Mouse (Mus musculus) midbrain, embryonic 13.5 days (tissue): ENCODE data around the gene Scn3a. TPM values are rescaled to one million over a fixed set of nuclear protein-coding genes. Genes with fewer than 3 reads are reported as not detected.

Experiments
- ATAC-seq: fragments of 200-750 bp; cut with Nextera tagmentation; 2 replicates; pipeline ENCODE4 v1.8.0; 2017; ENCODE audit warnings: mild to moderate bottlenecking, moderate TSS enrichment, moderate library complexity
- H3K27ac ChIP-seq: fragments of 300-500 bp; sonication (generic); 2 replicates; pipeline ENCODE4 v1.5.1; 2015; ENCODE audit warnings: inconsistent platforms, mild to moderate bottlenecking, moderate library complexity
- H3K27me3 ChIP-seq: fragments of 300-500 bp; sonication (generic); 2 replicates; pipeline ENCODE4 v1.6.1; 2015; ENCODE audit warnings: mild to moderate bottlenecking, inconsistent platforms
- H3K36me3 ChIP-seq: fragments of 300-500 bp; sonication (generic); 2 replicates; pipeline ENCODE4 v1.6.1; 2015; ENCODE audit warnings: mild to moderate bottlenecking, inconsistent platforms
- H3K4me1 ChIP-seq: fragments of 300-500 bp; sonication (generic); replicated peaks from 2 replicates; pipeline ENCODE4 v1.6.1; 2015; ENCODE audit warnings: inconsistent platforms
- H3K4me2 ChIP-seq: fragments of 300-500 bp; sonication (generic); replicated peaks from 2 replicates; pipeline ENCODE4 v1.6.1; 2015; ENCODE audit warnings: moderate library complexity, mild to moderate bottlenecking, inconsistent platforms
- H3K4me3 ChIP-seq: fragments of 300-500 bp; sonication (generic); replicated peaks from 2 replicates; pipeline ENCODE4 v1.5.1; 2015; ENCODE audit warnings: mild to moderate bottlenecking, inconsistent platforms
- H3K9ac ChIP-seq: fragments of 300-500 bp; sonication (generic); replicated peaks from 2 replicates; pipeline ENCODE4 v1.6.1; 2015; ENCODE audit warnings: mild to moderate bottlenecking, inconsistent platforms
- H3K9me3 ChIP-seq: fragments of 300-500 bp; sonication (generic); 2 replicates; pipeline ENCODE4 v1.6.1; 2016; ENCODE audit warnings: mild to moderate bottlenecking, inconsistent platforms
- WGBS: fragments of 180-500 bp; shearing (Covaris S2); methylation state at CpG from one replicate; pipeline ENCODE4 v1.1.7; 2015; 5-methylcytosine and 5-hydroxymethylcytosine counted together
- polyA plus RNA-seq: library from polyadenylated mRNA; unstranded; fragments of >200 nt; fragmentation: Nextera tagmentation; extraction: Ambion mirVana; gene quantifications from 2 replicates; pipeline ENCODE4 v1.2.1, GENCODE M21; 2015

Scn3a gene
- polyA plus RNA-seq, 1 experiment from 2014 or later, result 63.2 TPM

DNA sequence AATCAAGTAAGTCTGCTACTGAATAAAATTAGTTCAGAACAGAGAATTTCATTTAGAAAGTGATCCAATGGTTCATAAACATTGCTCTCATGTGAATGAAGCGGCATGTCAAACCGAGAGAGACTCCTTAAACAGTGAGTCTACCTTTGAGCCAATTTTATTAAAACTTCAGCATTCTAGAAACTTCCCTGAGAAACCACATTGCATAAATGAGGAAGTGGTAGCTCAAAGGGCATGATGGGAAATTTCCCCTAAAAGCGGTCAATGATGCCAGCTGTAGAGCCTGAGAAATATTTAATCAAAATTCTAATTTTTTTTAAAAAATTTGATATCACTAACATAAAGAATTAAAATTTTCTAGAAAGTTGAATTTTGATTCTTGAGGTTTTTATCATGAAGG lies 16.9 kb downstream of the Scn3a start:
- Histone ChIP-seq H3K27me3 (no peaks in the 10 kb centered on the region), H3K4me3 (no peak overlapping the region), H3K4me2 (no peak overlapping the region), H3K9me3 (no peaks in the 10 kb centered on the region), H3K9ac (no peak overlapping the region), H3K27ac (no peak overlapping the region), H3K4me1 (peaks cover 44% of the 10 kb centered on the region), H3K36me3 (0 out of 2 replicates have a peak, but pooled peaks cover 4% of the 10 kb centered on the region)
- ATAC-seq, result no peak
- 95% methylated on average over 3 of the region's 3 CpGs for WGBS

DNA sequence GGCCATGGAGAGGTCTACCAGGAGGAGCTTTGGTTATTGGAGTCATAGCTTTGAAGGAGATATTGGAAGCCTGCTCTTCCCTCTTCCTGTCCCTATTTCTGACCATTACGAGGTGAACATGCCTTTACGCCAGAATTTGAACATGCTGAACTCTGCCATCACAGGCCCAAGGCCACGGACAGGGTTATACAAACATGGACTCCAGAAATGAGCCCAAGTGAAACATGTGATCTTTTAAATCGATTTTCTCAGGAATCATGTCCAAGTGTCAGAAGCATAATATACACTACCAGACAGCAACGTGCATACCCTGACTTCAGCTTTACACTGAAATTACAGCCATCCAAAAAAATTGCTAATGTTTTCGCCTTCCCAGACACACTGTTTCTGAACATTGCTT lies 18.8 kb downstream of the Scn3a start:
- Histone ChIP-seq H3K4me3 (no peak overlapping the region), H3K27ac (no peak overlapping the region), H3K4me1 (peaks cover 50% of the 10 kb centered on the region), H3K36me3 (no peaks in the 10 kb centered on the region), H3K4me2 (no peak overlapping the region), H3K9ac (no peak overlapping the region), H3K27me3 (no peaks in the 10 kb centered on the region), H3K9me3 (no peaks in the 10 kb centered on the region)
- WGBS, result 99% methylated on average over 6 of the region's 6 CpGs
- ATAC-seq, result no peak

DNA sequence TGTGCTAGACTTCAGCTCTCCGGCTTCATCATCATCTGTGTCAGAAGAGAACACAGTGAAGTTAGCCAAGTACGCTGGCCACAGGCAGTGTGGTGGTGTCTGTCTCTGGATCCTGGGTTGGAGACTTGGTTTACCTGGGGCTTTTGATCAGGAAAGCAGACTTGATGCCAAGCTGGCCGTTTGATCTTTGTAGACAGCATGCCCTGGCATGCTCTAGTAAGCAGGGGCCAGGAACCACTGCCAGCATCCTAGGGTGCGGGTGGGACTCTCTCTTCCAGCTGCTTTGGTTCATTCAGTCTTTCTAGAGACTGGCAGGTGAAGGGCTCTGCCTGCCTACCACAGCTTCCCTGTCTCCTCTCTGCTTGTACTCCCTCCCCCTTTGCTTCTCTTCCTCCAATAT lies 20.1 kb downstream of the Scn3a start:
- Histone ChIP-seq H3K9ac (no peak overlapping the region), H3K36me3 (no peaks in the 10 kb centered on the region), H3K27me3 (no peaks in the 10 kb centered on the region), H3K4me3 (no peak overlapping the region), H3K27ac (no peak overlapping the region), H3K4me1 (peaks cover 50% of the 10 kb centered on the region), H3K4me2 (no peak overlapping the region), H3K9me3 (no peaks in the 10 kb centered on the region)
- 81% methylated on average over 4 of the region's 4 CpGs for WGBS
- no peak for ATAC-seq

DNA sequence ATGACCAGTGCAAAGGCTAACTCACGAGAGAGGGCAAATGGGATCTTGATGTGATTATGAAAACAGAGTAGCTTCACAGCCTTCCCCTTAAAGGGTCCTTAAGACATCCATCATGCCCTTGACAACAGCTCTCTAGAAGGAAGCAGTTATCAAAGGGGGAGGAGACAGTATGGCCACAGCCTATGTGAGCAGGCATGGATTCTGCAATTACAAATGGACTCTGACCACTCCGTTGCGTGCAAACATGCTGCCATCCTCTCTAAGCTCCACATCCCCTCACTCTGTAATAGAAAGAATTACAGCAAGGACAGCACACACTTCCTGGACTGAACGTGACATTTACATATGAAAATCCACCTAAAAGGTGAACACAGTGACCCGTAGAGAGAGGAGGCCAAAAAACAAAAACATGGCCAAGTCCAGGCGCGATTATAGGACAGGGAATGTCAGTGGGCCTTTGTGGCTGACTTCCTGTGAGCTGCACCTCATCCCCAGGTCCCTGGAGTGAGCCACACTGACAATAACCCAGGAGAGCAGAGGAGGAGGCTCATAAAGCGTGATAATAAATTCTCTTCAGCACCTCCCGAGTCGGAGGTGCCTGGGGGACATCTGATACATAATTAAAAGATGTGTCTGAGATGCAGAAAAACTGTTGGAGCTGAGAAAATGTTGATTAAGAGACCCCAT lies 24.4 kb downstream of the Scn3a start:
- 59% methylated on average over 10 of the region's 10 CpGs for WGBS
- peak overlapping the region; percentile 27 for H3K27ac ChIP-seq
- ATAC-seq, result peak; percentile 67
- no peak overlapping the region for H3K4me2 ChIP-seq
- H3K27me3 ChIP-seq, result no peaks in the 10 kb centered on the region
- H3K9ac ChIP-seq, result no peak overlapping the region
- peaks cover 68% of the 10 kb centered on the region for H3K4me1 ChIP-seq
- no peaks in the 10 kb centered on the region for H3K36me3 ChIP-seq
- no peaks in the 10 kb centered on the region for H3K9me3 ChIP-seq
- no peak overlapping the region for H3K4me3 ChIP-seq

DNA sequence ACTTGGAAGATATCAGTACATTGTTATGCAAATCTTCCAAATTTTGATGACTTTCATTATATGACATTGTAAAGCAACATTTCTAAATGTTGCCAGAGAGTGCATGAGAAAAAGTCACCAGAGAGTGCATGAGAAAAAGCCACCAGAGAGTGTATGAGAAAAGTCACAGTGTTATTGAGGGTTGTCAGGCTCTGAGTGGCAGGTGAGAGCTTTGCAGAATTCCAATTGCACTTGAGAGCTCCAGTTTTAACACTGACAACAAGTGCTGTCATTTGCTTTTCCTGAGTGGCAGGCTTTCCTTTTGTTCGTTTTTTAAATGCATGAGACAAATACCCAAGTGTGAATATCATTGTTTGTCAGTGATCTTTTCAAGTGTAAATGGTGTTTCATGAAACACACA lies 25.6 kb downstream of the Scn3a start:
- ATAC-seq, result no peak
- 31% methylated on average over 1 of the region's 1 CpGs for WGBS
- no peaks in the 10 kb centered on the region for H3K27me3 ChIP-seq

DNA sequence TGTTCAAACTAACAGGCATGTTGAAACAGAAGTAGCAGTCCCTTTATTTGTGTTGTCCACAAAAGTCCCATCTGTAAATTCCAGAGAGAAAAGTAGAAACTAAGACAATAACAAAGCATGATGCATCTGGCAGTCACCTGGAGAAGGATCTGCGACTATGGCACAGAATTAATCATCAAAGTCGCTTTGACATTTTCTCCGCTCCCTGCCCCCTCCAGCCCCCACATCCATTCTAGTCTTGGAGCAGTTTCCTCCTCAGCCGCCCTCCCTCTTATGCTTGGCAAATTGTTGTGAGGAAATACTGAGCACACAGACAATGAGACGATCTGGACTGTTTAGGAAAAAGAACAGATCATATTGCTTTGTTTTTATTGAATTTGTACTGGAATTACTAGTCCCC lies 29.0 kb downstream of the Scn3a start:
- ATAC-seq, result no peak
- WGBS, result 65% methylated on average over 5 of the region's 5 CpGs
- Histone ChIP-seq H3K36me3 (peaks cover 8% of the 10 kb centered on the region), H3K4me2 (no peak overlapping the region), H3K4me3 (no peak overlapping the region), H3K9ac (no peak overlapping the region), H3K27me3 (no peaks in the 10 kb centered on the region), H3K9me3 (no peaks in the 10 kb centered on the region), H3K4me1 (peaks cover 37% of the 10 kb centered on the region), H3K27ac (no peak overlapping the region)

More for the DNA sequence above, 25.6 kb downstream of the Scn3a start:
- H3K4me2 ChIP-seq, result no peak overlapping the region
- peaks cover 58% of the 10 kb centered on the region for H3K4me1 ChIP-seq
- no peaks in the 10 kb centered on the region for H3K9me3 ChIP-seq
- no peak overlapping the region for H3K4me3 ChIP-seq
- no peak overlapping the region for H3K27ac ChIP-seq
- H3K9ac ChIP-seq, result no peak overlapping the region
- no peaks in the 10 kb centered on the region for H3K36me3 ChIP-seq

DNA sequence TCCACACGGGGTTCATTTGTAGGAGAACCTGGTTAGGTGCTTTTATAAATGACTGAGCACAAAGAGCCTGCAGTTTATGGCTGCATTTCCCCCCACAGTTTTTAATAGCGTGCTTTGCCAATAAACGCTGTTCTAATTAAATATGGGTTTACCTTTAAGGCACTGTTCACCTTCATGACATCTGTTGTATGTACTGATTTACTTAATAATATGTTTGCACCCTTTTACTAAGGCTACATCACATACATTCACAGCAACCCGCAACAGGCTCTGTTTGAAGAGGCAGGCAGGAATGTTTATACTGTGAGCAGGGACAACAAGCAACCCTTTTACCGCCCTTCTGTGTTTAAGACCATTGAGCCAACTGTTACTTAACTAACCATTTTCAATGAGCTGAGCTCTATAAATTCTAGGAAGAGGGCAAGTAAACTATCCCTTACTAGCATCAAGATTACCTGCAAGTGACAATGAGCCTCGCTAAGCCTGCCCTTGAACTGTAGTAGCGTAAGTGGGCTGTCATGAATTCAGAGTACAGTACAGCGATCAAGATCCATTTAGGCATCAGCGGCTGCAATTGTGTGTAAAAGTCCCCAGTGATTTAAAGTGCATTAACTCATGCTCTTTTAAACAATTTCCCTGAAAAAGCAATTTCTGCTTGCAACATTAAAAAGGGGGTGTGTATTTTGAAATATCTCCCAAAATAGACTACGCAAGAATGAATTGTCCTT lies 35.1 kb downstream of the Scn3a start:
- no peak overlapping the region; the same call in 1 of the 2 replicates for H3K27ac ChIP-seq
- no peaks in the 10 kb centered on the region for H3K9me3 ChIP-seq
- no peak overlapping the region for H3K4me2 ChIP-seq
- ATAC-seq, result no peak
- peaks cover 23% of the 10 kb centered on the region for H3K36me3 ChIP-seq
- no peaks in the 10 kb centered on the region for H3K27me3 ChIP-seq
- WGBS, result 83% methylated on average over 10 of the region's 10 CpGs
- H3K9ac ChIP-seq, result no peak overlapping the region
- no peak overlapping the region for H3K4me3 ChIP-seq
- peaks cover 3% of the 10 kb centered on the region; the same call in 1 of the 2 replicates for H3K4me1 ChIP-seq

DNA sequence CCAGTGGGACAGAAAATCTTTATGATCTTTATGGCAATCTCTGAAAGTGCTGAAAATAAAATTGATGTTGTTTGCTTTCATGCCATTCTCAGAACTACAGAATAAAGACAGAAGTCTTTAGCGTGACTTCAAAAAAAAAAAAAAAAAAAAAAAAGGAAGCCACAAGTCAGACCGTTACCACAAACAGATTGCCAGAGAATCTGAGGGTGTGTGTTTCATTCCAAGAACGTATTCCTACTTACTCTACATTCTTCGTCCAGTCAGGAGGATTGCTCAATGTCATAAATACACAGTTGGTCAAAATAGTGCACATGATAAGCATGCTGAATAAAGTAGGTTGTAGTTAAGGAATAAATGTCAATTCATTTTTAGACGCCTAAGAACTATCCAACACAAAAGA lies 38.3 kb downstream of the Scn3a start:
- H3K4me3 ChIP-seq, result no peak overlapping the region
- H3K27me3 ChIP-seq, result no peaks in the 10 kb centered on the region
- 60% methylated on average over 5 of the region's 5 CpGs for WGBS
- no peak for ATAC-seq
- H3K4me1 ChIP-seq, result 0 out of 2 replicates have a peak, but pooled peaks cover 3% of the 10 kb centered on the region
- no peaks in the 10 kb centered on the region for H3K9me3 ChIP-seq
- H3K9ac ChIP-seq, result no peak overlapping the region
- peaks cover 27% of the 10 kb centered on the region for H3K36me3 ChIP-seq
- no peak overlapping the region for H3K4me2 ChIP-seq
- no peak overlapping the region for H3K27ac ChIP-seq

DNA sequence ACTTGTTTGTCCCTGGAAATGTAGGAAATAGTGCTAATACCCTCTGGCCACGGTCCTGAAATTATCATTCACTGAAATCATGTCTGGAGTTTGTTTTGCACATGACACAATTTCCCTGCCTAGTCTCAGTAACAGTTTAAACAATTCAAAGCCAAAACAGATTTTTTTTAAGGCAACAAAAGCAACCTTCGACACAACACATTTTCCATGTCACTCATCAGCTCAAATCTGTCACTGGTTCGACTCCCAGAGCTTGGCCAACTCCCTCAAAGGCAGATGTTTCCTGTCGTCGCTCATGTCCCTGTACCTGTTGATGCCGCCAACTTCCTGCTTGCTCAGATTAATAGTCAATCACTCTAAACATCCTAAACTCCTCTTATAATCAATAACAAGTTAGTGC lies 50.7 kb downstream of the Scn3a start:
- Histone ChIP-seq H3K4me2 (no peak overlapping the region), H3K27ac (no peak overlapping the region), H3K27me3 (no peaks in the 10 kb centered on the region), H3K9ac (no peak overlapping the region), H3K9me3 (no peaks in the 10 kb centered on the region), H3K4me1 (no peaks in the 10 kb centered on the region), H3K4me3 (no peak overlapping the region), H3K36me3 (peaks cover 30% of the 10 kb centered on the region)
- 86% methylated on average over 6 of the region's 6 CpGs for WGBS
- ATAC-seq, result no peak

DNA sequence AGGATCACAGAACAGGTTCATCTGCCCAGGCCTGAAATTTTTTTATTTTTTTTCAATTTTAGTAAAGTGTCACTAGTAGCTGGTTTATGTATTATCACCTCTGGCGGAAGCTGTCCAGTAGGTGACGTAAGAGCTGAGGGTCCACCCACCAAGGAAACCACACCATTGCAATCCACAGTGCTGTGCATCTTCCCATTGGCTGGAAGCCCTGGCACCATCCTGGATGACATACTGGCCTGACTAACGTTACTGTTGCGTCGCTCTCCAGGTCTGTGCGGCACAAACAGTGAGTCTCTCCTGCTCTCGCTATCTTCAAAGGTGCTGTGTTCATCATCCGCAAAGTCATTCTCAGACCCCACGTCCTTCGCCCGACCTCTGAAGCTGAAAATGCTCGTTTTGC lies 59.2 kb downstream of the Scn3a start:
- Histone ChIP-seq H3K27me3 (no peaks in the 10 kb centered on the region), H3K27ac (no peak overlapping the region), H3K4me1 (no peaks in the 10 kb centered on the region), H3K36me3 (peaks cover 34% of the 10 kb centered on the region), H3K9me3 (no peaks in the 10 kb centered on the region), H3K4me3 (no peak overlapping the region), H3K9ac (no peak overlapping the region), H3K4me2 (no peak overlapping the region)
- 91% methylated on average over 12 of the region's 12 CpGs for WGBS
- ATAC-seq, result no peak

DNA sequence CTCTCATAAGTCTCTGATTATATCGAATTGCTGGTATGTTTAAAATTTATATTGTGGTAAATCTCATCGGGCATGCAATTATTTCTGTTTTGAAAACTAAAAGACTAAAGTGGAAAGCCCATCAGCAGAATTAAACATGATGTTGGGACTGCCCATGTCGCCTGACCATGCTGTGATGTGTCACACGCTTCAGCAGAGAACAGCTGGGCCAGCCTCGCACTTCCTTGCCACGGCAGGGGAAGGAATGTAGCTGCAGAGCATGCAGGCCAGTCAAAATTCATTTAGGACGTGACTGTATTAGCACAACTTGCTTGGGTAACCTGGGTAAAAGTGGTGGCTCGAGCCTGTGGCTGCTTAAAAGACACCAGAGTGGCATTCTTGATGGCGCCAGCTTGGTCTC lies 77.0 kb downstream of the Scn3a start:
- H3K9ac ChIP-seq, result no peak overlapping the region
- ATAC-seq, result no peak
- H3K4me1 ChIP-seq, result no peaks in the 10 kb centered on the region
- peaks cover 18% of the 10 kb centered on the region for H3K36me3 ChIP-seq
- no peak overlapping the region for H3K27ac ChIP-seq
- no peaks in the 10 kb centered on the region for H3K9me3 ChIP-seq
- H3K4me2 ChIP-seq, result no peak overlapping the region
- H3K4me3 ChIP-seq, result no peak overlapping the region
- no peaks in the 10 kb centered on the region for H3K27me3 ChIP-seq
- 81% methylated on average over 9 of the region's 9 CpGs for WGBS

DNA sequence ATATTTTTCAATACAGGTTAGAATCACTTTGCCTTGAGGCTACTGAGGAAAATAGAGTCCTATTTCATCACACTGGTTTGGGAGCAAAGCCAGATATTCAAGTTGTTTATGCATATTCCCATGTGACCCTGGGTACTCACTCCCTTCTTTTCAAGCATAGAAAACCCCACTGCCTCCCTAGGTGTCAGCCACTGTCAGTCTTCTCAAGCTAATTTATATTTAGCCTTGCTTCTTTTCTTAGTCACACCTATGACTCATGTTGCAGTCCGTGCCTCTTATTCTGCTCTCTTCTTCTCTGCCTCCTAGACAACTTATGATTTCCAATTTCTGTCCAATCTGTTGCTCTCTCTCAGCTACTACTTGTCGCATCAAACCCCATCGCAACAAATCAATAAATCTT lies 84.0 kb downstream of the Scn3a start:
- Histone ChIP-seq H3K4me1 (no peaks in the 10 kb centered on the region), H3K9ac (no peak overlapping the region), H3K9me3 (no peaks in the 10 kb centered on the region), H3K27ac (no peak overlapping the region), H3K4me2 (no peak overlapping the region), H3K27me3 (no peaks in the 10 kb centered on the region), H3K36me3 (peaks cover 41% of the 10 kb centered on the region), H3K4me3 (no peak overlapping the region)
- ATAC-seq, result no peak
- WGBS, result 96% methylated on average over 3 of the region's 3 CpGs
